Mouse (Mus musculus) lung, adult 2 months (tissue): ENCODE measurements around the gene Naxd.

Experiments
- CTCF ChIP-seq: fragments of 200-500 bp; IDR thresholded peaks from 2 replicates; pipeline ENCODE4 v1.5.1; 2011; ENCODE audit warnings: mild to moderate bottlenecking, low read length, control low read depth; ENCODE audit not compliant: insufficient read depth
- POLR2A ChIP-seq: fragments of 200-500 bp; IDR thresholded peaks from 2 replicates; pipeline ENCODE4 v1.6.1; 2011; ENCODE audit warnings: low read depth, mild to moderate bottlenecking, control low read depth, low read length, borderline replicate concordance; ENCODE audit errors: extremely low read depth

GRCm38 (mm10) chr8:11457981-11458836, 39.1 kb upstream of the Naxd start:
- TF ChIP-seq CTCF = no peak
- no peak for TF ChIP-seq POLR2A
